Mouse (Mus musculus) embryonic facial prominence, embryonic 11.5 days (tissue): ENCODE results near the gene Msh2. TPM values are rescaled to one million over a fixed set of nuclear protein-coding genes. Genes with fewer than 3 reads are reported as not detected.
"Not testable (repeated sequence)": the region's sequence is repeated elsewhere in the genome, so short reads cannot be mapped to it uniquely, and the experiment has no call there.

Source experiments
- ATAC-seq: fragments of 200-750 bp; cut with Nextera tagmentation; replicated peaks from 2 replicates; pipeline ENCODE4 v1.8.0; 2017; ENCODE audit warnings: low read depth; ENCODE audit not compliant: insufficient number of reproducible peaks, low FRiP score, low TSS enrichment
- DNase-seq: peaks from one replicate; pipeline ENCODE4 v3.0.0-alpha.2; 2015; ENCODE audit warnings: low spot score
- H3K27ac ChIP-seq: fragments of 300-500 bp; sonication (generic); replicated peaks from 2 replicates; pipeline ENCODE4 v1.5.1; 2014; ENCODE audit warnings: mild to moderate bottlenecking, low read depth, low read length, control low read depth
- H3K27me3 ChIP-seq: fragments of 300-500 bp; sonication (generic); 2 replicates; pipeline ENCODE4 v1.6.1; 2014; ENCODE audit warnings: mild to moderate bottlenecking, low read length, moderate library complexity, mixed read lengths; ENCODE audit not compliant: control insufficient read depth, insufficient read depth
- H3K36me3 ChIP-seq: fragments of 300-500 bp; sonication (generic); replicated peaks from 2 replicates; pipeline ENCODE4 v1.6.1; 2014; ENCODE audit warnings: low read depth, mild to moderate bottlenecking, low read length, moderate library complexity, mixed read lengths; ENCODE audit not compliant: control insufficient read depth, insufficient read depth
- H3K4me1 ChIP-seq: fragments of 300-500 bp; sonication (generic); 2 replicates; pipeline ENCODE4 v1.6.1; 2014; ENCODE audit warnings: low read length, mixed read lengths; ENCODE audit not compliant: control insufficient read depth, insufficient read depth
- H3K4me2 ChIP-seq: fragments of 300-500 bp; sonication (generic); 2 replicates; pipeline ENCODE4 v1.6.1; 2014; ENCODE audit warnings: low read depth, mild to moderate bottlenecking, control low read depth, low read length, moderate library complexity
- H3K4me3 ChIP-seq: fragments of 300-500 bp; sonication (generic); 2 replicates; pipeline ENCODE4 v1.5.1; 2014; ENCODE audit warnings: low read depth, low read length, control low read depth
- H3K9ac ChIP-seq: fragments of 300-500 bp; sonication (generic); replicated peaks from 2 replicates; pipeline ENCODE4 v1.6.1; 2014; ENCODE audit warnings: mild to moderate bottlenecking, control low read depth, low read length
- H3K9me3 ChIP-seq: fragments of 300-500 bp; sonication (generic); replicated peaks from 2 replicates; pipeline ENCODE4 v1.6.1; 2016; ENCODE audit warnings: mild to moderate bottlenecking, low read length, inconsistent platforms, mixed read lengths; ENCODE audit not compliant: control insufficient read depth
- WGBS: fragments of 180-500 bp; shearing (Covaris S2); extraction: QIAGEN DNeasy Blood & Tissue Kit; methylation state at CpG from one replicate; pipeline ENCODE4 v1.1.7; 2014; 5-methylcytosine and 5-hydroxymethylcytosine counted together
- polyA plus RNA-seq: library from polyadenylated mRNA; unstranded; fragments of >200 nt; fragmentation: Nextera tagmentation; extraction: Ambion mirVana; gene quantifications from 2 replicates; pipeline ENCODE4 v1.2.1, GENCODE M21; 2014

The Msh2 gene
- polyA plus RNA-seq, 1 experiment from 2014 or later, result 96.1 TPM

DNA sequence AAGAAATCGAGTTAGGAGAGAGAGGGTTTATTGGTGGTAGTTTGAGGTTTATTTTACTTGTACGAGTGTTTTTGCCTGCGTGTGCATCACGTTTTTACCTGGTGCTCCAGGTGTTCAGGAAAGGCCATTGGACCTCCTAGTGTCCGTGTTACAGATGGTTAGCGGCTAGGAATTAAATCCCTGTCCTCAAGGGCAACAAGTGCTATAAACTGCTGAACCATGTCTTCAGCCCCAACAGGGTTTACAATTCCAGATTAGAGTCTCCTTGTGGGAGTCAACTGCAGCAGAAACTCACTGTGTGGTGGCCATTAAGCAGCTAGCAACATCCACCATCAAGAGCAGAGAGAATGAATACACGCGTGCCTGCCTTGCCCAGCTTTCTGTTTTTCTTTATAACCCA lies 29.4 kb upstream of the Msh2 start:
- Histone ChIP-seq H3K36me3 (no peaks in the 10 kb centered on the region), H3K27ac (no peak overlapping the region), H3K9ac (no peak overlapping the region), H3K4me2 (no peak overlapping the region), H3K4me3 (no peak overlapping the region), H3K4me1 (no peaks in the 10 kb centered on the region), H3K9me3 (no peaks in the 10 kb centered on the region), H3K27me3 (peaks cover 7% of the 10 kb centered on the region; the same call in 1 of the 2 replicates)
- DNase-seq (no peak), ATAC-seq (no peak)
- WGBS, result 90% methylated on average over 8 of the region's 8 CpGs

DNA sequence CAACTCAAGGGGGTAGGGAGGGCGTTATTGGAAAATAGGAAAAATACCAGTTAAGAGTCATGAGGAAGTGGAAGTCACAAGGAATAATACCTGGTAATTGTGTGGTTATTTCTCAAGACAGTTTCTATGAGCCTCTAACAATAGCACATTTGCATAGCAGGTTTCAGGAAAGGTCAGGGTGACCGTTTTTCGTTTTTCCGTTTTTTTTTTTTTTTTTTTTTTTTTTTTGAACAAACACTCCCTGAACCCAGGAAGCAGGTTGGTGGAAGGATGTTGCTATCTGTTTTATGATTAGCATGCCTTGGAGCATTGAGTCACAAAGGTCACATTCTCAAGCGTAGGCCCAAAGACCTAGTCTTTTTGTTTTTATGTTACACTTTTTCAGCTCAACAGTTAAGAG lies 16.5 kb upstream of the Msh2 start:
- H3K9me3 ChIP-seq, H3K9ac ChIP-seq, H3K4me1 ChIP-seq, H3K4me2 ChIP-seq, H3K27me3 ChIP-seq, DNase-seq, ATAC-seq, H3K36me3 ChIP-seq, H3K4me3 ChIP-seq, H3K27ac ChIP-seq: not testable (repeated sequence)
- WGBS, result 94% methylated on average over 5 of the region's 5 CpGs

DNA sequence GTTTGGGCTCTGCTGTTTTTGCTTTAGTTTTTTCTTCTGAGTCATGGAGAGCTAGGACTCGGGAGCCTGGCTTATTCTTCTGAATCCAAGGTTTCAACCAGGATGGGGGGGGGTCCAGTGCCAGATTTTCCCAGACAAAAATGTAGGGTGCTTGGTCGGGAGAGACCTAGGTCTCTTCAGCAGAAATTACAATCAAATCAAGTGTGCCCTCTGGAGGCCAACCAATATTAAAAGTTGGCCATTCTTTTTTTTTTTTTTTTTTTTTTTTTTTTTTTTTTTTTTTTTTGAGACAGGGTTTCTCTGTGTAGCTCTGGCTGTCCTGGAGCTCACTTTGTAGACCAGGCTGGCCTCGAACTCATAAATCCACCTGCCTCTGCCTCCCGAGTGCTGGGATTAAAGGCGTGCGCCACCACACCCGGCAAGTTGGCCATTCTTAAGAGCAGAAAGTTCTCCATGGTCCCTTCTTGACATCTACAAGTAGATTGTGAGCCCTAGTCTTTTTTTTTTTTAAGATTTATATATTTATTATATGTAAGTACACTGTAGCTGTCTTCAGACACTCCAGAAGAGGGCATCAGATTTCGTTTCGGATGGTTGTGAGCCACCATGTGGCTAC lies 10.1 kb upstream of the Msh2 start:
- not testable (repeated sequence) for DNase-seq, H3K27me3 ChIP-seq, H3K4me1 ChIP-seq, H3K4me2 ChIP-seq, H3K36me3 ChIP-seq, H3K27ac ChIP-seq, H3K9ac ChIP-seq, H3K4me3 ChIP-seq, H3K9me3 ChIP-seq, ATAC-seq
- WGBS, result 87% methylated on average over 9 of the region's 9 CpGs

DNA sequence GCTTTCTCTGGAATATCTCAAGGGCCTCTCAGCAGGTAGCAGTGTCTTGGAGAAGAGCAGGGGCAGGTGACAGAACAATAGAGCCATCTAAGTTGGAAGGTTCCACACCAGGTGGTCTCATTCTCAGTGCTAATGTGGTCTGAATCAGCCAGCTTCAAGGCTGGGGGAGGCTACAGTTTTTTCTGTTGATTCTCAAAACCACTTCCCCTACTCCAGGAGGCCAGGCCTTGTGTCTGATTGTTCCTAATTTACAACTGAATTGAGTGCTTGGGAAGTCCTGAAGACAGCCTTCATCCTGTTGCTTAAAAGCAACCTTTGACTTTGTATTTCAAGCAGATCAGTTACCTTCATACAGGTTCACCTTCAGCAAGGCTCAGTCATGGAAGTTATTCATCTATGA lies 7.9 kb upstream of the Msh2 start:
- no peaks in the 10 kb centered on the region for H3K4me1 ChIP-seq
- H3K9me3 ChIP-seq, result no peaks in the 10 kb centered on the region
- DNase-seq, result no peak
- no peak overlapping the region for H3K4me2 ChIP-seq
- H3K27ac ChIP-seq, result no peak overlapping the region
- H3K9ac ChIP-seq, result no peak overlapping the region
- ATAC-seq, result no peak
- no peaks in the 10 kb centered on the region for H3K36me3 ChIP-seq
- no peaks in the 10 kb centered on the region for H3K27me3 ChIP-seq
- H3K4me3 ChIP-seq, result no peak overlapping the region

DNA sequence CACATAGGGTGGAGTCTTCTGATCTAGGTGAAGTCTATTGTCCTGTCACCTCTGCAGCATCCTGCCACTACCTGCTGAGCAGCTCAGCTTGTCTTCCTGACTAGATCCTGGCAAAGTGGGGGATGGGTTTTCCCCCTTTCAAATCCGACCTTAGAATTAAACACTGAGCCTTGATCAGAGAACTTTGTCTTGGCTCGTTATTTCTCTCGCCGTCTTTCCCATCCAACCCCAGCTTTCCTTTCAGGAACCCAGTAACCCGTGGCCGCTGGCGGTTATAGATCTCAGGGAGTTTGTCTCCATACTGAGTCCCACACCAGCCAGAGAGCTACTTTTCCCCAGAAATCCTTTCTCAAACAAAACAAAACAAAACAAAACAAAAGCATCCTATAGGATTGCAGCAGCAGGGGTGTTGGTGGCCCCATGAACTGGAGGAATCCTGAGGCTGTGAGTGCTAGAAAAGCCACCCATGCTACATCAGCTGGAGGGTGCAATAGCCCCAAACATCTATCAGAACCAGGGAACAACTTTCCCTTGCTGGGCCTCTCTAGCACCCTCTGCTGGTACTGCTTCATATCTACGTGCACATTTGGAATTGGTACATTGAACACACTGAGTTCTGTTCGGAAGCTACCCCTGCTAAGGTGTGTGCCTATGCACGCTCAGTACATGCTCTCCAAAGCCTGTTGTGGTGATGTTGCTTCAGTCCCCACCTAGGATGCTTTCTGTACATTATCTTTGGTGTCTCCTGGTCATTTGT lies 6.9 kb upstream of the Msh2 start:
- Histone ChIP-seq H3K9ac (no peak overlapping the region), H3K36me3 (no peaks in the 10 kb centered on the region), H3K9me3 (no peaks in the 10 kb centered on the region), H3K4me2 (no peak overlapping the region), H3K4me3 (no peak overlapping the region), H3K27me3 (no peaks in the 10 kb centered on the region), H3K4me1 (no peaks in the 10 kb centered on the region), H3K27ac (no peak overlapping the region)
- ATAC-seq (no peak), DNase-seq (peak; percentile 71)
- WGBS, result 79% methylated on average over 10 of the region's 10 CpGs

DNA sequence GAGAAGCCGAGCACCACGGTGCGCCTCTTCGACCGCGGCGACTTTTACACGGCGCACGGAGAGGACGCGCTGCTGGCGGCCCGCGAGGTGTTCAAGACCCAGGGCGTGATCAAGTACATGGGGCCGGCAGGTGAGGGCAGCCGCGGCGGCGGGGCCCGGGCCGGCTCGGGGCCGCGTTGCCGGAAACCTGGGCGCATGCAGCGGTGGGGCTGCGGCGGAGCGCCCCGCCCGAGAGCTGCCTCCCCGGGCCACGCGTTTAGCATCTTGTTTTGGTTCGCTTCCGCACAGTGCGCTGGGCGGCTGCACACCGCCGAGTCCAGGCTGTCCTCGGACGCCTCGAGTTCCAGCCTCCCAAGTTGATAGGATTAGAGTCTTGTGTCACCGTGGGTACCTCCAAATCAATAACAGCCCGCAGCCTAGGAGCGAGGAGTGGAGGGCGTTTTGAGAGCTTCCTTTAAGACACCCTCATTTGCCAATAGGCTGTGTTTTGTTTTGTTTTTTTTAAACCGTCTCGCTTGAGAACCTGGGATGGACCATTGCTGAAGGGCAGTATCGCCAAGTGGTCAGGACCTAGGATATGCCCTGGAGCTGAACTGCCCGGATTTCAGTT lies 652 bp downstream of the Msh2 start:
- Histone ChIP-seq H3K9ac (peak overlapping the region; percentile 90), H3K9me3 (no peaks in the 10 kb centered on the region), H3K4me3 (peak overlapping the region; percentile 90), H3K27ac (peak overlapping the region; percentile 62), H3K36me3 (no peaks in the 10 kb centered on the region), H3K4me1 (no peaks in the 10 kb centered on the region), H3K4me2 (peak overlapping the region; percentile 88), H3K27me3 (no peaks in the 10 kb centered on the region)
- ATAC-seq (peak; percentile 50), DNase-seq (peak; percentile 43)
- under 1% methylated on average over 53 of the region's 54 CpGs for WGBS

DNA sequence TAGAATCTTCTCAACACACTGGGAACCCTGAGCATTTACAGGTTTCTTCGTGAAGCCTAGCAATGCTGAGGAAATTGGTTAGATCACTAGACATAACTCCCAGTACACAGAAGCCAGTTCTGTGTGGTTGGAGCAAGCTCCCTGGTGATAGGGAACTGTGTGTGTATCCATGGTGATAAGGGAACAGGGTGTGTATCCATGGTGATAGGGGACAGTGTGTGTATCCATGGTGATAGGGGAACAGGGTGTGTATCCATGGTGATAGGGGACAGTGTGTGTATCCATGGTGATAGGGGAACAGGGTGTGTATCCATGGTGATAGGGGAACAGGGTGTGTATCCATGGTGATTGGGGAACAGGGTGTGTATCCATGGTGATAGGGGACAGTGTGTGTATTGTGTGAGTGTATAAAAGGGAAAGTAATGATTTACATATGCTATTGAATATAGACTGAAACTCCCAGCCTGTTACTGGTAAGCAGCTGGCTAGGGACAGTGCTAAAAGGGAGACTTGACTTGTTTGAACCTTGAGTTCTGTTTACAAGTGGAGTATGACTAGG lies 4.9 kb downstream of the Msh2 start:
- DNase-seq, H3K36me3 ChIP-seq, H3K9ac ChIP-seq, H3K27ac ChIP-seq, H3K4me3 ChIP-seq, H3K27me3 ChIP-seq, H3K9me3 ChIP-seq, ATAC-seq, H3K4me2 ChIP-seq, H3K4me1 ChIP-seq: not testable (repeated sequence)
- 95% methylated on average over 1 of the region's 1 CpGs for WGBS

DNA sequence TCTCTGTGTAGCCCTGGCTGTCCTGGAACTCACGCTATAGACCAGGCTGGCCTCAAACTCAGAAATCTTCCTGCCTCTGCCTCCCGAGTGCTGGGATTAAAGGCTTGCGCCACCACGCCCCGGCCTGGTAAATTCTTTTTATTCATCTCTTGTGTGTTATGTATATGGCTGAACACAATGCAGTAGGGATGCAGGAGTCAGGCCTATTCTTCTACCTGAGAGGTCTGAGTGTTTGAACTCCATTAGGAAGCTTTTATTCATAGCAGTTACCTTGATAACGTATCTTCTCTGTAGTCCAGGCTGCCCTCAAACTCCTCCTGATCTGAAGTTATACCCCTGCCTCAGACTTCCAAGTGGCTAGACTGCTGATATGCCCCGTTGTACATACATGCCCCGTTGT lies 5.5 kb downstream of the Msh2 start:
- Histone ChIP-seq H3K36me3 (peaks cover 5% of the 10 kb centered on the region; the same call in 1 of the 2 replicates), H3K9ac (no peak overlapping the region), H3K27ac (no peak overlapping the region), H3K4me3 (no peak overlapping the region), H3K9me3 (no peaks in the 10 kb centered on the region), H3K4me2 (no peak overlapping the region), H3K27me3 (no peaks in the 10 kb centered on the region), H3K4me1 (no peaks in the 10 kb centered on the region)
- ATAC-seq, result no peak
- DNase-seq, result no peak
- 95% methylated on average over 8 of the region's 8 CpGs for WGBS
